Mouse (Mus musculus): ENCODE measurements around the gene Kcnk6. TPM values are rescaled to one million over a fixed set of nuclear protein-coding genes. Genes with fewer than 3 reads are reported as not detected.
"Not testable (repeated sequence)": the region's sequence is repeated elsewhere in the genome, so short reads cannot be mapped to it uniquely, and the experiment has no call there.

Kcnk6 gene
- polyA plus RNA-seq, 1 experiment from 2014 or later, result 0.65 TPM

DNA sequence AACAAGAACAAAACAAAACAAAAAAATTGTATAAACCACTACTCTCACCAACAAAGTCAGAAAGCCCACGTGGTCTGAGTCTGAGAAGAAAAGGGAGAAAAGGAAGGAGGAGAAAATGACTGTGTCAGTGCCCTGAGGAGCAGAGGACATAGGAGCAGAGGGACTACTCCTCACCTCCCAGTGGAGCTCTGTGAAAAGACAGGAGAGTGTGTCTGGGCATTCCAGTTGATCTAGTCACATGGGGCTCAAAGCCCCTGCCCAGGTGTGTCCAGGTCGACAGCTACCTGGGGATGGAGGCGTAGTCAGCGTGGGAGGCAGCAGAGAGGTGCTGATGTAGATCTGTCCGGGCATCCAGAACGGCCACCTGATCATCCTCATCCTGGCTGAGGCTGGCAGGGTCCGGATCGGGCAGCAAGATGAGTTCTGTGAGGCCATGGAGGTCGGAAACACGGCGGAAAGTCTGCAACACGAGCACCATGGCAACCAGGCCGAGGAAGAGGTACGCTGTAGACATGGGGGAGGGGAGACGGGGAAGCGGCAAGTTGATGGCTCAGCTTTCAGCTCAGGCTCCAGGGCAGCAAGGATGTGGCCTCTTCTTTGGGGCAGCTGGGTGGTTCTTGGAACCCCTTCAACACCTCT lies 7.4 kb downstream of the Kcnk6 start:
- WGBS, result 8% methylated on average over 16 of the region's 16 CpGs
- Histone ChIP-seq H3K4me3 (no peak overlapping the region), H3K9me3 (peaks cover 8% of the 10 kb centered on the region), H3K27ac (replicated peaks) (no peak overlapping the region), H3K9ac (replicated peaks) (no peak overlapping the region), H3K4me2 (replicated peaks) (peak overlapping the region; percentile 28), H3K27me3 (peaks cover 16% of the 10 kb centered on the region), H3K4me1 (peaks cover 10% of the 10 kb centered on the region), H3K36me3 (no peaks in the 10 kb centered on the region)
- no peak for ATAC-seq (ENCODE audit: low FRiP score, low read depth)

DNA sequence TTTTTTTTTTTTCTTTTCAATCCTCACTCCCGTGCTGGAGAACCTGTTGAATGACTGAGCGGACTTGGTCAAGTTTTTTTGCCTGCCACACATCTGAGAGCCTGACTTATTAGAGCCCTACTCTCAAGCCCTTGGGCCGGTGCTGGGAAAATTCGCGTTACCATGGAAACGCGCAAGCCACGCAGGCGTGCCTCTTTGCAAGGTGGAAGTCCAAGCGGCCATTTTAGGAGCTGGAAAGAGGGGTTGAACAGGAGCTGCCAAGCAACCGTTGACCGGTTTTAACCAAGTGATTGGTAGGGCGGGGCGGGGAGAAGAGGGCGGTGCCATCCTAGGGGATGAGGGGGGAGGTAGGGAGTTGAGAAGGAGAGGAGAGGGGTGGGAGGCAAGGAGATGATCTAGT lies 17.5 kb downstream of the Kcnk6 start:
- Histone ChIP-seq H3K4me3 (no peak overlapping the region), H3K4me2 (replicated peaks) (no peak overlapping the region), H3K27me3 (peaks cover 21% of the 10 kb centered on the region), H3K4me1 (peaks cover 7% of the 10 kb centered on the region; the same call in 1 of the 2 replicates), H3K27ac (replicated peaks) (no peak overlapping the region), H3K9ac (replicated peaks) (no peak overlapping the region), H3K9me3 (peaks cover 10% of the 10 kb centered on the region), H3K36me3 (no peaks in the 10 kb centered on the region)
- ATAC-seq (ENCODE audit: low FRiP score, low read depth), result no peak
- WGBS, result 45% methylated on average over 15 of the region's 15 CpGs

DNA sequence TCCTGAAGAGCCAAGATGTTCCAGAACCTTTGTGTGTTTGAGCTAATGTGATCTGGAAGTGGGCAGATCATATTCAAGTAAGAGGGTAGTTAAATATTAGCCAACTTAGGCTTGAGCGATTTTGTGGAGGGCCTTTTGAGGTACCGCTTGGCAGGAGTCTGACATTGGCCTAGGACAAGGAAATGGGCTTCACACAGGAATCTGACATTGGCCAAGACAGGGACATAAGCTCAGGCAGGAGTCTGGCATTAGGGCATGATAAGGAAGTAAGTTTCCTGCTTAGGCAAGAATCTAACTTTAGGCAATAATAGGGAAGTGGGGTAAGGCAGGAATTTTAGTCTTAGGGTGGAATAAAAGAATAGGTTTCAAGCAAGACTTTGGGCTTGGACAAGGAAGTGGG lies 18.1 kb downstream of the Kcnk6 start:
- Histone ChIP-seq H3K4me1 (peaks cover 7% of the 10 kb centered on the region; the same call in 1 of the 2 replicates), H3K4me2 (replicated peaks) (no peak overlapping the region), H3K27ac (replicated peaks) (no peak overlapping the region), H3K36me3 (no peaks in the 10 kb centered on the region), H3K9ac (replicated peaks) (no peak overlapping the region), H3K4me3 (no peak overlapping the region), H3K27me3 (peaks cover 21% of the 10 kb centered on the region), H3K9me3 (peaks cover 4% of the 10 kb centered on the region; the same call in 1 of the 2 replicates)
- WGBS, result 68% methylated on average over 2 of the region's 2 CpGs
- ATAC-seq (ENCODE audit: low FRiP score, low read depth), result no peak; the same call in 1 of the 2 replicates

DNA sequence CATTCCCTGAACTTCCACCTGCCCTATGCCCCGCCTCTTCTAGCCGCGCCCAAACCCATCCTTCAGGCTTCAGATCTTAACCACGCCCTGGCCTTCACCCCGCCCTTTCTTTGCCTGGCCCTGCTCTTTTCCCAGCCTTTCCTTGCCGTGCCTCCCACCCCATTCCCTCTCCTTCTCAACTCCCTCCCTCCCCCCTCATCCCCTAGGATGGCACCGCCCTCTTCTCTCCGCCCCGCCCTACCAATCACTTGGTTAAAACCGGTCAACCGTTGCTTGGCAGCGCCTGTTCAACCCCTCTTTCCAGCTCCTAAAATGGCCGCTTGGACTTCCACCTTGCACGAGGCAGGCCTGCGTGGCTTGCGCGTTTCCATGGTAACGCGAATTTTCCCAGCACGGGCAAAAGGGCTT lies 18.6 kb downstream of the Kcnk6 start, which contains the start of gene Catsperg1:
Gene Catsperg1, minus strand, starts transcription at position 361 of the 408 bp plus-strand sequence.
- 1% methylated on average over 20 of the region's 20 CpGs for WGBS
- H3K27me3 ChIP-seq, result peaks cover 21% of the 10 kb centered on the region
- H3K9me3 ChIP-seq, result 0 out of 2 replicates have a peak, but pooled peaks cover 4% of the 10 kb centered on the region
- no peak within 1 kb of the TSS for H3K27ac ChIP-seq (replicated peaks)
- peak within 1 kb of the TSS; percentile 29 for H3K4me3 ChIP-seq
- H3K9ac ChIP-seq (replicated peaks), result no peak within 1 kb of the TSS
- H3K36me3 ChIP-seq, result no peaks in the 10 kb centered on the region
- H3K4me2 ChIP-seq (replicated peaks), result peak within 1 kb of the TSS; percentile 48
- peaks cover 7% of the 10 kb centered on the region; the same call in 1 of the 2 replicates for H3K4me1 ChIP-seq
- peak; percentile 81 for ATAC-seq (ENCODE audit: low FRiP score, low read depth)

DNA sequence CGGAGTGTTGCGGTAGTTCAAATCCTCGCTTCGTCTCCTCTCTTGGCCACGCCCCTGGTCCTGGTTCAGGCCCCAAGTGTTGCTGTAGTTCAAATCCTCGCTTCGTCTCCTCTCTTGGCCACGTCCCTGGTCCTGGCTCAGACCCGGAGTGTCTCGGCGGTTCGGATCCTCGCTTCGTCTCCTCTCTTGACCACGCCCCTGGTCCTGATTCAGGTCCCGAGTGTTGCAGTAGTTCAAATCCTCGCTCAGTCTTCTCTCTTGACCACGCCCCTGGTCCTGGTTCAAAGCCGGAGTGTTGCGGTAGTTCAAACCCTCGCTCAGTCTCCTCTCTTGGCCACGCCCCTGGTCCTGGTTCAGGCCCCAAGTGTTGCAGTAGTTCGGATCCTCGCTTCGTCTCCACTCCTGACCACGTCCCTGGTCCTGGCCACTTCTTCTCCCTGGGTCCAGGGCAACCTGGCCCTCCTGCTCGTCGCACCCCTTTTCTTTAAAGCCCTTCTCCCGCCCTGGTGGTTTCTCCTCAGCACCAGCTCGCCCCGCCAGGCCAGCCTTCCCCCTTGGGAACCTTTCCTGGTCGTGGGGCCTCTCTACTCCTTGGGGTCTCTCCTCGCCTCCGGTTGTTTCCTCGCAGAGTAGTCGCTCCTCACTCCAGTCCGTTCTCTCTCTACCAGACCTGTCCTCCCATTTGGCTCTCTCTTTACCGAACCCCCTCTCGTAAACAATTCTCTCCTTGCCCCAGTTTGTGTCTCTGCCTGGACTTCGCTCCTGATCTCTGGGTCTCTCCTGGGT lies 19.3 kb downstream of the Kcnk6 start:
- peak overlapping the region; percentile 48 for H3K4me2 ChIP-seq (replicated peaks)
- not testable (repeated sequence) for H3K36me3 ChIP-seq; H3K9me3 ChIP-seq; H3K4me1 ChIP-seq; H3K27ac ChIP-seq (replicated peaks); ATAC-seq (ENCODE audit: low FRiP score, low read depth); H3K9ac ChIP-seq (replicated peaks)
- WGBS, result 14% methylated on average over 40 of the region's 40 CpGs
- H3K4me3 ChIP-seq, result peak overlapping the region; percentile 29
- H3K27me3 ChIP-seq, result peaks cover 21% of the 10 kb centered on the region

DNA sequence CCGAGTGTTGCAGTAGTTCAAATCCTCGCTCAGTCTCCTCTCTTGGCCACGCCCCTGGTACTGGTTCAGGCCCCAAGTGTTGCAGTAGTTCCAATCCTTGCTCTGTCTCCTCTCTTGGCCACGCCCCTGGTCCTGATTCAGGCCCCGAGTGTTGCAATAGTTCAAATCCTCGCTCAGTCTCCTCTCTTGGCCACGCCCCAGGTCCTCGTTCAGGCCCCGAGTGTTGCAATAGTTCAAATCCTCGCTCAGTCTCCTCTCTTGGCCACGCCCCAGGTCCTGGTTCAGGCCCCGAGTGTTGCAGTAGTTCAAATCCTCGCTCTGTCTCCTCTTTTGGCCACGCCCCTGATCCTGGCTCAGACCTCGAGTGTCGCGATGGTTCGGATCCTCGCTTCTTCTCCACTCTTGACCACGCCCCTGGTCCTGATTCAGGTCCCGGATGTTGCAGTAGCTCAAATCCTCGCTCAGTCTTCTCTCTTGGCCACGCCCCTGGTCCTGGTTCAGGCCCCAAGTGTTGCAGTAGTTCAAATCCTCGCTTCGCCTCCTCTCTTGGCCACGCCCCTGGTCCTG lies 20.0 kb downstream of the Kcnk6 start:
- WGBS, result 14% methylated on average over 26 of the region's 26 CpGs
- H3K9ac ChIP-seq (replicated peaks), result no peak overlapping the region
- H3K27ac ChIP-seq (replicated peaks), result no peak overlapping the region
- H3K4me1 ChIP-seq, result peaks cover 7% of the 10 kb centered on the region; the same call in 1 of the 2 replicates
- no peaks in the 10 kb centered on the region for H3K36me3 ChIP-seq
- H3K4me3 ChIP-seq, result no peak overlapping the region
- 0 out of 2 replicates have a peak, but pooled peaks cover 4% of the 10 kb centered on the region for H3K9me3 ChIP-seq
- peaks cover 21% of the 10 kb centered on the region for H3K27me3 ChIP-seq
- peak overlapping the region; percentile 38 for H3K4me2 ChIP-seq (replicated peaks)
- no peak for ATAC-seq (ENCODE audit: low FRiP score, low read depth)

DNA sequence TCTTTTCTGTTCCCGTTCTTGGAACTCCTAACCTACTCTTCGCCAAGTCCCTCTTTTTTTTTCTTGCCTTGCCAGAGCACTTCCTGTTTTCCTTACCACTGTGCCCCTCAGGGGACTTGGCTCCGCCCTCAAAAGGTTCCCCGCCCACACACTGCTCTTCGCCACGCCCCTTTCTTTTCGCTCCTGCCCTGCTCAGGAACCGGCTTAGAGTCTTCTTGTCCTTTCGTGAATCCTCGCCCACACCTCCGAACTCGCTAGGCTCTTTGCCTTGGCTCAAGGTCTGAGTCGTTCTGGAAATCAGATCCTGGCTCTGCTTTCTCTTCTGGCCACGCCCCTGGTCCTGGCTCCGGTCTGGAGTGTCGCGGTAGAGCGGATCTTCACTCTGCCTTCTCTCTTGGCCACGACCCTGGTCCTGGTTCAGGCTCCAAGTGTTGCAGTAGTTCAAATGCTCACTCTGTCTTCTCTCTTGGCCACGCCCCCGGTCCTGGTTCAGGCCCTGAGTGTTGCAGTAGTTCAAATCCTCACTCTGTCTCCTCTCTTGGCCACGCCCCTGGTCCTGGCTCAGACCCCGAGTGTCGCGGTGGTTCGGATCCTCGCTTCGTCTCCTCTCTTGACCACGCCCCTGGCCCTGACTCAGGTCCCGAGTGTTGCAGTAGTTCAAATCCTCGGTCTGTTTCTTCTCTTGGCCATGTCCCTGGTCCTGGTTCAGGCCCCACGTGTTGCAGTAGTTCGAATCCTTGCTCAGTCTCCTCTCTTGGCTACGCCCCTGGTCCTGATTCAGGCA lies 20.7 kb downstream of the Kcnk6 start:
- H3K27ac ChIP-seq (replicated peaks), result no peak overlapping the region
- peak overlapping the region; percentile 38 for H3K4me2 ChIP-seq (replicated peaks)
- H3K9me3 ChIP-seq, result no peaks in the 10 kb centered on the region
- H3K27me3 ChIP-seq, result peaks cover 21% of the 10 kb centered on the region
- no peak overlapping the region for H3K9ac ChIP-seq (replicated peaks)
- H3K36me3 ChIP-seq, result no peaks in the 10 kb centered on the region
- no peak for ATAC-seq (ENCODE audit: low FRiP score, low read depth)
- WGBS, result 4% methylated on average over 34 of the region's 34 CpGs
- H3K4me1 ChIP-seq, result peaks cover 7% of the 10 kb centered on the region; the same call in 1 of the 2 replicates
- peak overlapping the region; percentile 28 for H3K4me3 ChIP-seq

DNA sequence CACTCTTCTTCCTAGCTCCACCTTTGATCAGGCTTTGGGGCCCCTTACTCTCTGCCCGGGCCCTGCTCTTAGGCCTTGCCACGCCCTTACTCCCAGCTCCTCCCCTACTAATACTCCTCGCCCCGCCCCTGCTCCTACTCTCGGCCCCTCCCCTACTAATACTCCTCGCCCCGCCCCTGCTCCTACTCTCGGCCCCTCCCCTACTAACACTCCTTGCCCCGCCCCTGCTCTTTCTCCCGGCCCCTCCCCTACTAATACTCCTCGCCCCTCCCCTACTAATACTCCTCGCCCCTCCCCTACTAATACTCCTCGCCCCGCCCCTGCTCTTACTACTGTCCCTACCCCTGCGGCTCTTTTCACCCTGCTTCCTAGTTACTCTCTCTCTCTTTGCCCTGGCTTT lies 21.3 kb downstream of the Kcnk6 start:
- WGBS, result 35% methylated on average over 13 of the region's 15 CpGs
- H3K27ac ChIP-seq (replicated peaks); H3K36me3 ChIP-seq; H3K4me1 ChIP-seq; H3K9me3 ChIP-seq; H3K9ac ChIP-seq (replicated peaks); ATAC-seq (ENCODE audit: low FRiP score, low read depth): not testable (repeated sequence)
- Histone ChIP-seq H3K4me2 (replicated peaks) (peak overlapping the region; percentile 38), H3K27me3 (peaks cover 21% of the 10 kb centered on the region), H3K4me3 (peak overlapping the region; percentile 28; the same call in 1 of the 2 replicates)

DNA sequence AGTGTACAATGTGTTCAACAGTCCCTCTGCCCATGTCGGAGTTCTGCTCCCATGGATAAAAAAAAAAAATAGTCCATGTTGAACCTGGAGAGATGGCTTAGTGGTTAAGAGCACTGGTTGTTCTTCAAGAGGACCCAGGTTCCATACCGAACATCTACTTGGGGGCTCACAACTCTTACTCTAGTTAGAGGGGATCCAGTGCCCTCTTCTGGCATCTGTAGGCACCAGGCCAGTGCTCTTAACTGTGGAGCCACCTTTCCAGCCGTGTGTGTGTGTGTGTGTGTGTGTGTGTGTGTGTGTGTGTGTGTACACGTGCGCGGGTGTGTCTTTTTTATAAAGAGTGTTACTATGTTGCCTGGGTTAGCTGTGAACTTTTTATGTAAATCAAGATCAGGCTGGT lies 29.7 kb downstream of the Kcnk6 start:
- no peaks in the 10 kb centered on the region for H3K4me1 ChIP-seq
- no peaks in the 10 kb centered on the region for H3K27me3 ChIP-seq
- H3K9ac ChIP-seq (replicated peaks), result no peak overlapping the region
- no peak overlapping the region for H3K4me2 ChIP-seq (replicated peaks)
- ATAC-seq (ENCODE audit: low FRiP score, low read depth), result no peak
- H3K4me3 ChIP-seq, result no peak overlapping the region
- H3K36me3 ChIP-seq, result no peaks in the 10 kb centered on the region
- 88% methylated on average over 6 of the region's 6 CpGs for WGBS
- H3K27ac ChIP-seq (replicated peaks), result no peak overlapping the region
- no peaks in the 10 kb centered on the region for H3K9me3 ChIP-seq

DNA sequence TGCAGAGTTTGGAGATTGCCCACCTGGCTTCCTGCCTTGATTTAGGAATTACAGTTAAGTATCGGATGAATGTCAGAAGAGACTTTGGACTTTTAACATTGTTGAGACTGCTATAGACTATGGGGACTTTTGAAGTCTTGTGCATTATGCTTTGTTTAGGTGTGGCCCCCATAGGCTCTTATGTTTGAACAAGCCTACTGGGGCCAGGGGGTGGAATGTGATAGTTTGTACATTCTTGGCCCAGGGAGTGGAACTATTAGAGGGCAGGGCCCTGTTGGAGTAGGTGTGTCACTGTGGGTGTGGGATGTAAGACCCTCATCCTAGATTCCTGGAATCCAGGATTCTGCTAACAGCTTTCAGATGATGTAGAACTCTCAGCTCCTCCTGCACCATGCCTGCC lies 38.1 kb downstream of the Kcnk6 start:
- not testable (repeated sequence) for H3K27ac ChIP-seq (replicated peaks); H3K4me2 ChIP-seq (replicated peaks); H3K36me3 ChIP-seq; H3K4me3 ChIP-seq; H3K9me3 ChIP-seq; H3K4me1 ChIP-seq; H3K9ac ChIP-seq (replicated peaks); H3K27me3 ChIP-seq; ATAC-seq (ENCODE audit: low FRiP score, low read depth)
- WGBS, result 82% methylated on average over 1 of the region's 1 CpGs

DNA sequence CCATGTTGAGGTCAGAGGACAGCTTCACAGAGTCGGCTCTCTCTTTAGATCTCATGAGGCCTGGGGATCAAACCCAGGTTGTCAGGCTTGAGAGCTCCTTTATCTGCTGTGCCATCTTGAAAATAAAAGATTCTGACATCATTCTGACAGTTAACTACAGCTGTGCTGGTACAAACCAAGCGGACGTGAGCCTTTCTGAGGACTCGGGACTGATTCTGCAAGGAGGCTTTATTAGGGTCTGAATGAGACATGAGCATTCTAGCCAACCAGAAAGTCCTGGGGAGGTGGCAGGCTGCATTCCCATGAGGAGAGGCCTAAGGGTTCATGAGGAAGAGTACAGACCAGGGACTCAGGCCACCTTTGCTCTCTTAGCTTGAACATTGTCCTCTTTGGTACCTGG lies 51.0 kb downstream of the Kcnk6 start:
- not testable (repeated sequence) for H3K36me3 ChIP-seq; H3K27me3 ChIP-seq; H3K9ac ChIP-seq (replicated peaks); H3K9me3 ChIP-seq; H3K27ac ChIP-seq (replicated peaks); ATAC-seq (ENCODE audit: low FRiP score, low read depth)
- 86% methylated on average over 4 of the region's 4 CpGs for WGBS
- Histone ChIP-seq H3K4me3 (0 out of 2 replicates have a peak overlapping the region, but pooled peaks have one; percentile 69), H3K4me2 (replicated peaks) (peak overlapping the region; percentile 85; the same call in 1 of the 2 replicates), H3K4me1 (peaks cover 17% of the 10 kb centered on the region)
